Mouse (Mus musculus) cerebellum, adult 9-11 months (tissue): ENCODE measurements around the gene Catsper1.
"Not testable (repeated sequence)": the region's sequence is repeated elsewhere in the genome, so short reads cannot be mapped to it uniquely, and the experiment has no call there.

Source experiments
- DNase-seq: peaks from one replicate; pipeline ENCODE4 v3.0.0; 2022

Gene Catsper1

DNA sequence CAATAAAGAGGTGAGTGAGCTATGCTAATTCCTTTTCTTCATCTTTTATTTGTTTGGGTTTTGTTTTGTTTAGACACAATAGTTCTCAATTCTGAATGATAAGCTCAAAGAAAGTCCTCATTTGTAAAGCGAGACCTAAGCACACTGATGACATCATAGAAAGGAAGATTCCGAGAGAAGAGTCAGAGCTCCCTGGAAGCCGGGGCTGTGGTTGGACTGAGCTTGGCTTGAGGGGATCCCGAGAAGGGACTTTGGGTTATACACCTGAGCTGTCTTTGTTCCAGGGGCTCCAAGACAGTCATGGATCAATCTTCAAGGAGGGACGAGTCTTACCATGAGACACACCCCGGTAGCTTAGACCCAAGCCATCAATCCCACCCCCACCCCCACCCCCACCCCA, at the start of gene Catsper1:
TSS of gene Catsper1 (plus strand) at position 301 of the 400 bp plus-strand sequence.
- DNase-seq, result no peak

DNA sequence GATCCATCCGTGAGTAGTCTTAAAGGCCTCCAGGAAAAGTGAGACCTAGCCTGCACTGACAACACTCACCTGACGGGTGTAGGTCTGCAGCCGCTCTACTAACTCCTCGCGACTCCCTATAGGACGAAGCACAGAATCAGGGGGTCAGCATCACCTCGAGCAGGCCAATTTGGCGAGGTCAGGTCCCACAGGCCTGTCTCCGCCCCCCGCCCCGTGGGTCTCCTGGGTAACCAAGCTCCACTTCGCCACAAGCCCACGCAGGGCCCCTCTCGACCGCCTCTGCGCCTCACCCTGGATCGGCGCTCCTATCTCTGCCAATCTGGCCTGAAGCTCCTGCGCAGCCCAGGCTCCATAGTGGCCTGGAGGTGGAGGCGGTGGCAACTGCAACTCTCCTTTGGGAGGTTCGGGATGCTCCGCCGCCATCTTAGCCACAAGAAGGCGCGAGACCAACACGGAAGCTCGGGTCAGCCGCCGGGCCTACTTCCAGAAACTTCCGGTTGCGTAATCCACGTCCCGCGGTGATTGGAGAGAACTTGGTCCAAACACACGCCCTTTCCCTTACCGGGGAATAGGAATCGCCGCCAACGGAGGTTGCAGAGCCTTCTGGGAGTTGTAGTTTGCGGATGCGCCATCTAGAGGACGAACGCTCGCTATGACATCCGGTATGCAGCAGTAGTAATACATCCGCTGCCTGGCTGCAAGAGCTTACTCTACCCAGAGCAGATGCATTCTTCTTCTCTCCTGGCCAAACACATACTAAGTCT, 40.4 kb upstream of the Catsper1 start, which contains the start of gene Sf3b2:
TSS of gene Sf3b2 (minus strand) at position 484 of the 764 bp plus-strand sequence.
- DNase-seq, result peak; percentile 99

DNA sequence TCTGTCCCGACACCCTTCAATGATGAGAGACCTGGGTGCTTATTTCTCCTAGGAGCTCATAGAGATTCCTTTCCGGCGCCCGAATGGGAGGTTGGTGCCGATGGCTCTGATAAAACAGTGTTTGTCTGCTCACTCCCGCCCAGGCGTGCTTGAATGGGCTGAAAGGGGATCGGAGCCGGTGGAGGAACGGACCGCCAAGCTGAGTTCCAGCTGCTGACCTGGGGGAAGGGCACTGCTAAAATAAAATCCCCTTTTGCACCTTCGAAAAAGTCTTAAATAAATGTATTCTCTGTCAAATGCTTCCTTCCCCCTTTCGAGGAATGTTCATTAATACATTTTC, 39.8 kb upstream of the Catsper1 start:
- no peak for DNase-seq

DNA sequence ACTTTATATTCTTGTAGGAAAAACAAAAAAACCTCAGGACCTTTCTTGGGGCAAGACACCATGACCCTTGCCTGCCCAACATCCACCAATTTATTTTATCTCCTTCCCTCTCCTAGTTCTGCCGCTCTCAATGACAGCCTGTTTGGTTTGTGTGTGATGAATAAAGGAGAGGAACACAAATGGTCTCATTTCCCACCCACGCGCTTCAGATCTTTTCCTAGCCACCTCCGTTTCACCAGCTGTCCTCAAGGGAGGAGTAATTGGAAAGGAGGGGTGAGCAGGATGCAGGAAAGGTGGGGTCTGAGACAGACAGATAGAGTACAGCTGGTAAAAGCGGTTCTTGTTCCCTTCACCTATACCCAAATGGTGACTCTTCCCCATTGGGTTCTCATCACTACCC, 38.9 kb upstream of the Catsper1 start:
- DNase-seq, result no peak

DNA sequence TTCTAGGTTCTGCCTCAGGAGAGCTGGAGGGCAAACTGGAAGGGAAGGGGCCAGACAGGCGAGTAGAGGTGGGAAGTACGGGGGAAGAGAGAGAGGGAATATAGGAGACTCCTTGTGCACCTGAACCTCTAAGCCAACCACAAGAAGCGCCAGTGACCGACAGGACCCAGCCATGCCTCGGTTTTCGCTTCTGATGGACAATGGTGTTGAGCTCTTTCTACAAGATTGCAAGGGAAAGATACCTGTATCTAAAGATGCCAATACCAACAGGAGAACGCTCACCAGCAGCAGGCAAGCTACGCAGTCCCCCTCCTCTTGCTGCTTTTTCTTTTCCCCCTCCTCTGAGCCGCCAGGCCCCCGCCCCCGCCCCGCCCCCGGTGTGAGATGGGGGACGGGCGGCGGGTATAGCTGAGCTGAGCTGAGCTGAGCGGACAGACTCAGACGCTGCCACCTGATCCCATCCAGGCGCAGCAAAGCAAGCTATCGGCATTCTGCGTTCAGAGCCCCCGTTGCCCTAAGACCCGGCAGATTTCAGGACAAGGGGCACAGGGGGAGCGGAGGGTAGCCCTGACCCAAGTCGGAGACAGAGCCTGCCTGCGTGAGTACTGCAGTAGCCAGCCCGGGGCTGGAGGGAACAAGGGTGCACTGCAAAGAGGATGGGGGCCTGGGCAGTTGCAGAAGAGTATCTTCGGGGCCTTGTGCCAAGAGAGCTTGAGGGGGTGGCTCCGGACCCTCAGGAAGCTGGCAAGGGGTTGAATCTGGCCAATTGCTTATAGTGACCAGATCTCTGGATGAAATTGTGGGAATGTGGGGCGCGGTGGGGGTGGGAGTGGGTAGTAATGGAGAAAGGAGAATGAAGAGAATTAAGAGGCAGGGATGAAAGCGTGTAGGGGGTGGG, 37.4 kb upstream of the Catsper1 start, which contains the start of gene Gal3st3:
TSS of gene Gal3st3 (plus strand) at position 429 of the 898 bp plus-strand sequence.
- DNase-seq, result peak; percentile 64

DNA sequence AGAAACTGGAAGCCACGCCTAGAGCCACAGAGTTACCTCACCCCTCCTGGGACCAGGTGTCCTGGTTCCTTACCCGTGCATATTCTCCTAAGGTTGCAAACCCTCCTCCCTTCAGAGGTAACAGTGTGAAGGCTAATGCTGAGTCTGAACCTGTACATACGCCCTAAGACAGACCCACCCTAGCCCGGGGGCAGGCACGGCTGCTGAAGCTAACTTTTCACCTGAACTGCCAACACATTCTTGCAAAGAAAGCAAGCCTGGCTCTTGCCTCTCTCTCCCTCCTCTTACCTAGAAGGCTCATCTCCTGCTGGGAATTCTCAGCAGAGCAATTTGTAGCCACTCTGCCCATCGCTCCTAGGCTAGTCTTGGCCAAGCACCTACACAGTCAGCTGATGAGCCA, 35.0 kb upstream of the Catsper1 start:
- no peak for DNase-seq

DNA sequence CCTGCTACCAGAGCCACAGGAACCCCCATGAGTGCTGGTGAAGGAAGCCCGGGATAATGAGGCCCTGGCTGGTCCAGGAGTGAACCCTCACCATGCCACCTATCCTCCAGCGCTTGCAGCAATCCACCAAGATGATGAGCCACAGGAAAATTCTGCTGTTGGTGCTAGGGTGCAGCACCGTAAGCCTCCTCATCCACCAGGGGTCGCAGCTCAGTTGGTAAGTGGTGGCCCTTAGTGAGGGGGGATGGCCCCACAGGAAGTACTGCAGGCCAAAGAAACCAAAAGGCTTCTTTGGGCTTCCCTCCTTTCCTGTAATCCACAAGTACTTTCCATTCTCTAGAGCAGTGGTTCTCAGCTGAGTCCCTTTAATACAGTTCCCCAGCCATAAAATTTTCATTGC, 33.1 kb upstream of the Catsper1 start:
- no peak for DNase-seq

DNA sequence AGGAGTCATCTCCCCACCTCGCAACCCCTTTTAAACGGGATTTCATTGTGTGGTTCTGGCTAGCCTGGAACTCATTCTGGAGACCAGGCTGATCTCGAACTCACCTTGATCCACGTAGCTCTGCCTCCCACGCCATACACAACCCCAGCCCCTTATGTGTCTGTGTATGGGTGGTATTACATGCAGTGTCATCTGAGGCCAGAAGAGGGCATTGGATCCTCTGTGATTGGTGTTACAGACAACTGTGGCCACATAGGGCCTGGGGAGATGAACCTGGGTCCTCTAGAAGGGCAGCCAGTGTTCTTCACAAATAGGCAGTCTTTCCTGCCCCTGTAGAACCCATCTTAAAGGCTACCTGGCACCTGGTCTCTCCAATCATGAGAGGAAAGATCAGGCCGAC, 29.3 kb upstream of the Catsper1 start:
- no peak for DNase-seq

DNA sequence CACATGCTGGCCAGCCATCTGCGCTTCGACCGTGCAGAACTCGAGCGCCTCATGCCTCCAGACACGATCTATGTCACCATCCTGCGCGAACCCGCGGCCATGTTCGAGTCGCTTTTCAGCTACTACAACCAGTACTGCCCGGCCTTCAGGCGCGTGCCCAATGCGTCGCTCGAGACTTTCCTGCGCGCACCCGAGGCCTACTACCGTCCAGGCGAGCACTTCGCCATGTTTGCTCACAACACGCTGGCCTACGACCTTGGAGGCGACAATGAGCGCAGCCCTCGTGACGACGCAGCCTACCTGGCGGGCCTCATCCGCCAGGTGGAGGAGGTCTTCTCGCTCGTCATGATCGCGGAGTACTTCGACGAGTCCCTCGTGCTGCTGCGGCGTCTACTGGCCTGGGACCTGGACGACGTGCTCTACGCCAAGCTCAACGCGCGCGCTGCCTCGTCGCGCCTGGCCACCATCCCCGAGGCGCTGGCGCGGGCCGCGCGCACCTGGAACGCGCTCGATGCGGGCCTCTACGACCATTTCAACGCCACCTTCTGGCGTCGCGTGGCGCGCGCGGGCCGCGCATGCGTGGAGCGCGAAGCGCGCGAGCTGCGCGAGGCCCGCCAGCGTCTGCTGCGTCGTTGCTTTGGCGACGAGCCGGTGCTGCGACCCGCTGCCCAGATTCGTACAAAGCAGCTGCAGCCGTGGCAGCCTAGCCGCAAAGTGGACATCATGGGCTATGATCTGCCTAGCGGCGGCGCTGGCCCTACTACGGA, 28.4 kb upstream of the Catsper1 start:
- no peak for DNase-seq

DNA sequence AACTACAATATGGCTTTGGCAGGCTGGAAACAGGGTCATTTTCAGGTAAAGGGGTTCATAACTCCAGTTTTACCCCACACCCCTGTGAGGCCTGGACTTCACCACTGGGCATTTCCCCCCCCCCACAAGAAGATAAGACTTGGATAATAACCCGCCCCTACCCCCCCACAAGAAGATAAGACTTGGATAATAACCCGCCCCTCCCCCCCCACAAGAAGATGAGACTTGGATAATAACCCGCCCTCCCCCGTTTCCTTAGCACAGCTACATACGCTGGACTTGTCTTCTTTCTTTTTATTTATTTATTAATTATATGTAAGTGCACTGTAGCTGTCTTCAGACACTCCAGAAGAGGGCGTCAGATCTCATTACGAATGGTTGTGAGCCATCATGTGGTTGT, 26.5 kb upstream of the Catsper1 start:
- no peak for DNase-seq

DNA sequence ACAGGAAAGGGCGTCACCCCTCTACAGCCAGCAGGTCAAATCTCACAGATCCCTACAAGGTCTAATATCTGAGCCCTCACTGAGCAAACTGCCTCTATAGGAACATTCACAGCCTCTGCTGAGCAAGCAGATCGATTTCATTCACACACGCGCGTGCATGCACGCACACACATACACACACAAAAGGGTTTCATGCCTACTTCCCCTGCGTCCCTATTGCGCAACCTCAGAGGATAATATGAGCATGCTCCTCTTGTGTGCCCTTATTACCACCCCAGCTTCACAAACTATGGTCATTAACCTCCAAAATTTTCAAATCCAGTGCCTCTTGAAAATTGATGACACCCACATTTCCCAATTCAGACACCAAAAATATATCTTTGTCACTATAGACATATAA, 22.4 kb upstream of the Catsper1 start:
- no peak for DNase-seq

DNA sequence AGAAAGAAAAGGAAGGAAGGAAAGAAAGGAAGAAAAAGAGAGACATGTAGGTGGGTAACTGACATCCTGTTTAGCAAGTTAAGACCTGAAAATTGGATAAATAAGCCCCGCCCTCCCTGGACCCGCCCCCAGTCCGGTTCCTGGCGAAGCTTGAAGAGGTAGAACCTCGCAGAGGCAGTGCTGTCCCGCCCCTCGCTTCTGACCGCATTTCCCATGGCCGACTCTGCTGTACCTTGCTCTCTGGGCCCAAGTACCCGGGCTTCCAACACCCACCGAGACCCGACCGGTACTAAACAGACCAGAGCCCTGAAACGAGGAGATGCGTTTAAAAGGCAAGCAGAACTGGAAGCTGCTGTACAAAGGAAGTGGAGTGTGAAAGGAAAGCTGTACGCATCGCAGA, 11.7 kb upstream of the Catsper1 start:
- no peak for DNase-seq

DNA sequence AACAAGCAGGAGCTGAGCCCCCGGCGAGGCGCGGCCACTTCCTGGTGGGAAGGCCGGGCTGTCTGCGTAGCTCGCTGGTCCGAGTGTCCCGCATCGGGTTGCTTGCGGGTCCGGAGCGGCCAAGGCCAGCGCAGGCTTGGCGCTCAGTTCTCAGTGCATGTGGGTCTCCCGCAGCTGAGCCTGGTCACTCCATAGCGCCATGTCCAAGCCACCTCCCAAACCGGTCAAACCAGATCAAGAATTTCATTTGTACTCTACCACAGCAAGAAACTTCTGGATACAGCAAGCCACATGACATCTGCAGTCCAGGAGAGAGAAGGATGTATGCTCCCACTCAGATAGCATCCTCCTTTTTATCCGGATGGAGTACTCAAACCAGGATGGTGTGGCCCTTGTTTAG, 7.6 kb upstream of the Catsper1 start:
- no peak for DNase-seq

DNA sequence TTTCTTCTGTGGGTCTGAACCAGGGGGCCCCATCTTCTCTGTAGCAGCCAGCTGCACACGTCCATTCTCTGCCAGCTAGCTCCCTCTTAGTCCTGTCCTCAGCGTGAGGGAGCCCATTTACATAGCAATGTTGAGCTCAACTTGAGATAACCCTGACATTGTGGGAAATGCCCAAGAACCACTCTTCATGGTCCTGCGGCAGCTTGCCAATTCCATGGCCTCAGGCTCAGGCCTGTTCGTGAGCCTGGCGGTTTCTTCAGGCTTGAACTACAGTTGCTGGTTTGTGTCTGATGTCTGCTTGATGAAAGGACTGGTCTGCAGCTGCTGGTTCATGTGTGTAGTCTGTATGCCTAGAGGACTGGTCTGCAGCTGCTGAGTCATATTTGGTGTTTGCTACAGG, 800 bp upstream of the Catsper1 start:
- DNase-seq, result no peak

DNA sequence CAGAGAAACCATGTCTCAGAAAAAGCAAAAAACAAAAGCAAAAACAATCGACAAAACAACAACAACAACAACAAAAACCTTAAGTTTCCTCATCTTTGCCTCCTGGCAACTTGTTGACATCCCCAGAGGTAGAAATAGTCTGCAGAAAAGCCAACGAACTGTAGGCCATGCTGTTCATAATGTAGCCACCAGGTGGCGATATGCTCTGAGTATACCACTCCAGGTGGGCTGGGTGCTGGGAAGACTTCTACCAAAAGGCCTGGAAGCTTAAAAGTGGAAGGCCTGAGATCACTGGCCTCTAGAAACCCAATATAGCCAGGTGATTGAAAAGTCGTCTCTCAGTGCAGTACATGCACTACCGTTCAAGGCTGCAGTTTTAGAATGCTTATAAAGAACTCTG, 2.4 kb downstream of the Catsper1 start:
- DNase-seq, result peak; percentile 75

DNA sequence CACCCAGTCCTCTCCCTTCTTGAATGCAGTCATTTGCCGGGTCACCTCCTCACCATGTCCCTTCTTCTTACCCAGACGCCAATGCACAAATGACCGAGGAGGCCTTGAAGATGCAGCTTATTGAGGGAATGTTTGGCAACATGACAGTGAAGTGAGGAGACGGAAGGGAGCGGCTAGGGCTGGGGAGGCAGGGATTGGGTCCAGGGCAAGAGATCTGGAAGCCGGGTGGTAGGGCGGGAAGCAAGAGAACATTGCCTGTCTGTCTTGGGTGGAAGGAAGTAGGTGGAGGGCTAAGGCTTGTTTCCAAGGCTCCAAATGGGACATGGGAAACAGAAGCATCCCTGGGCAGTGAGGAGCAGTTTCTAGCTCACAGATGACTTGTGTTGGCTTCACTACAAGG, 5.8 kb downstream of the Catsper1 start:
- no peak for DNase-seq

DNA sequence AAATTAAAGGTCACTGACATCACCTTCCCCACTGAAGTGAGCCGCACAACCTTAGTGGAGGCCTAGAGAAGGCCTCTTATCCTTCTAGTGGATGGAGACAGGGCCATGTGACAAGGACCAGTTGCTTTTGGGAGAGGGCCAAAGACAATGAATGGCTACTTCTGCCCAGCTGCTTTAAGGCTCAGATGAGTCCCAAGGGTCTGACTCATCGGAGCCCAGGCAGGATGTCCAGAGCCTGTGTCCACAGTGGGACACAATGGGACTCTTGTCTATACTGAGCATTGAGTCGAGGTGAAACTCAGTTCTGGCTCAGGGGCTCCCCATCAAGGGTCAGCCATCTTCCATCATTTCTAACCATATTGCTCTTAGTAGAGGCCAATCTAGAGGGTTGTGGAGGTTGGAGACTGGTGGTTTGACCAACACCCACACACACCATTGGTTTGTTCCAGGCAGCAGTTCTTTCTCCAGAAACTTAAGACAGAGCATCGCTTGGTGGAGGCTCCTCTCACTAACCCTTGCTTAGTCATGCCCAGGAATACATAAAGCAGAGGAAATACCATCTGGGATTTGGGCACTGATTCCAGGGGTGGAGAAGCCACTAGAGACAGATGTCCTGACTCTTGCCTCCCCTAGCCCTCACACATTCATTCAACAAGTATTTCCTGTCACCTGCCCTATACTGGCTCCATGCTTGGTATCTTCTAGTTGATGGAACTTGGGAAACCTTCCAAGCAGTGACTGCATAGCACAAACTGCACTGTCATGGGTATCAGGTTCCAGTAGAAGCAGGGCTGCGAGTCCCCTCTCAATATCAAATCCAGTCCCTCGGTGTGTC, 10.0 kb downstream of the Catsper1 start:
- no peak for DNase-seq

DNA sequence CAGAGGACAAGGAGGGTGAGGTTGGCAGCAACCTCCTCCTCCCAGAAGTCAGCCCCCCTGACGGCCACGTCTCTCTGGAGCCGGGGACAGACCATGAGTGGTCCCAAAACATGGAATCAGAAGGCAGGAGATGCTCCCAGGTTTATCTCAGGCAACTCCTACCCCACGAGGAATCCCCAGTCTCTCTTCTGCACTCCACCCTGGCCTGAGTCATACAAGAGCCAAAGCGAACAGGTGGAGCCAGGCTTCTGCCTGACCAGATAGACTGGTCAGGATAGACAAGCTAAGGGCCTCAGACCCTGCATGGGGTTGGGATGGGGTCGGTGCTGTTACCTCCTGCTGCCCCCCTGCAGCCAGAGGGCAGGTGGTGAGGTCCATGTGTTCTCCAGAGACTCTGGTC, 12.5 kb downstream of the Catsper1 start:
- peak; percentile 32 for DNase-seq

DNA sequence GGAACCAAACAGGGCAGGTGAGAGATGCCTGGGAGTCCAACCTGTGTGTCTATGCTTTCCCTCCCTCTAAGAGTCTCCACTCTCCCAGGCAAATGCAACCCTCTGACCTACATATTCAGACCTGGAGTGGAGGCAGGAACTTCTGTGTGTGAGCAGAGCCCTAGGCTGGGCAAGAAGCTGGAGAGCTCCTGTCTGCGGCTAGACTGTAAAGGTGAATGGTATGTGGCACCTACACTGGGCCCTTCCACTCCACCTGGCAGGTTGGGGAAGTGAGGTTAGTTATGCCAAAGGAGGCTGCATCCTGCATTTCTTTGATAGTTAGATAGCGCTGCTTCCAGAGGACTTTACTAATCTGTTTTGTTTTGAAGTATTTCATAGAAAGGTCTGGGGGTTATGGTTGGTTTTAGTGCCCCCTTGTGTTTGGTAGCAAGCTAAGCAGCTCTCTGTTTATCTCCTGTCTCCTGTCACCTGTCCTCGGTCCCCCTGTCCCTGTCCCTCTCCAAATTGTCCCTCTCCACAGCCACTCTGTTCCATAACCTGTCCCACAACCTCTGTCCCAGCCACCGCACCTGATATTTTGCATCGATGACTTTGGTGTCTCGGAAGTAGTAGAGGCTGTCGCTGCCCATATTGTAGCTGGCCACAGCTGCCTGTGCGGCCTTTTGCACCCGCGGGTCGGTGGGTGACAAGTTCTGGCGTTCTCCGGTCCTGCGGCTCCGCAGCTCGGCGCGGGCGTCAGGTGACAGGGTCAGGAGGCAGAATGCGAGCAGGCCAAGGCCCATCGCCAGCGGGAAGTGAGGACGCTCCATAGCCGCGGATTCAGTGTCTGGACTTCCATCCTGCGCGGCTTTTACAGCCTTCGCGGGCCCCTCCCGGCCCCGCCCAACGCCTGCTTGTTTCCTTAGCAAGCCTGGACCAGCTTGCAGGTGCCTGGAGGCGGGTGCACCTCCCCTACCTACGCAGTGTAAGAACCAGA, 13.3 kb downstream of the Catsper1 start:
- peak; percentile 61 for DNase-seq

DNA sequence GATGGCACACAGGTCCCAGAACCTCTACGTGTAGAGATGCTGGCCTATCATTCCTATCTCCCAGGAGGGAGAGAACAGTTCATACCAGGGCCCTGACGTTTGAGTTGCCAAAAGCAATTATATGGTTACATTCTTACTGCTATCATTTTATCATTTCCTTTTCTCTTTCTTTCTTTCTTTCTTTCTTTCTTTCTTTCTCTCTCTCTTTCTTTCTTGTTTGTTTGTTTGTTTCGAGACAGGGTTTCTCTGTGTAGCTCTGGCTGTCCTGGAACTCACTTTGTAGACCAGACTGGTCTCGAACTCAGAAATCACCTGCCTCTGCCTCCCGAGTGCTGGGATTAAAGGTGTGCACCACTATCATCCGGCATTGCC, 13.9 kb downstream of the Catsper1 start, which contains the start of gene Cst6:
TSS of gene Cst6 (minus strand) at position 73 of the 372 bp plus-strand sequence.
- DNase-seq, result not testable (repeated sequence)

DNA sequence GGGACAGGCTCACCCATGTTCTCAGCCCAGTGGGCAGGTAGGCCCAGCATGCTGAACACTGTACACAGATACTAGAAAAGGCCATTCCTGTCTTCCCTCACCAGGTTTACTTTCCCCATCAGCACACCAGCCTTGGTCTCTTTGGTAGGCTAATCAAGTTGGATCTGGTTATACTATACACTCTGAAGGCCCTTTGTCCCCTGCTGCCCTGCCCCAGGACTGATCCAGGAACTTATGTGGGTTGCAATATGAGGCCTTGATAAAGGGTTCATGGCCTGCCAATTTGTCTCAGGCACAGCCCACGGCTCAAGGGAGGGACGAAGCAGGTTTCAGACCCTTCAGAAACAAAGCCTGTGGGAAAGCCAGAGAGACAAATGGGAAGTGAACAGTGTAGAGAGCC, 18.1 kb downstream of the Catsper1 start:
- DNase-seq, result no peak
